Mouse (Mus musculus) E14TG2a.4 (cell line): ENCODE measurements around the gene Aldh3b1.
"Not testable (repeated sequence)": the region's sequence is repeated elsewhere in the genome, so short reads cannot be mapped to it uniquely, and the experiment has no call there.

ENCODE experiments used
- CTCF ChIP-seq: conservative IDR thresholded peaks from 2 replicates; pipeline ENCODE4 v1.5.1; 2014; ENCODE audit warnings: low read length
- NANOG ChIP-seq: IDR thresholded peaks from 2 replicates; pipeline ENCODE4 v1.6.1; 2014; ENCODE audit warnings: borderline replicate concordance, low read length, mixed read lengths
- POU5F1 ChIP-seq: IDR thresholded peaks from 2 replicates; pipeline ENCODE4 v1.6.1; 2014; ENCODE audit warnings: low read length, borderline replicate concordance

- TF ChIP-seq CTCF, NANOG, POU5F1: not testable (repeated sequence)
Observed at GRCm38 (mm10) chr19:3961805-3962204, 32.2 kb upstream of the Aldh3b1 start.
